Mouse (Mus musculus): Measurements from ENCODE around the gene Prkg1.

Gene Prkg1

DNA sequence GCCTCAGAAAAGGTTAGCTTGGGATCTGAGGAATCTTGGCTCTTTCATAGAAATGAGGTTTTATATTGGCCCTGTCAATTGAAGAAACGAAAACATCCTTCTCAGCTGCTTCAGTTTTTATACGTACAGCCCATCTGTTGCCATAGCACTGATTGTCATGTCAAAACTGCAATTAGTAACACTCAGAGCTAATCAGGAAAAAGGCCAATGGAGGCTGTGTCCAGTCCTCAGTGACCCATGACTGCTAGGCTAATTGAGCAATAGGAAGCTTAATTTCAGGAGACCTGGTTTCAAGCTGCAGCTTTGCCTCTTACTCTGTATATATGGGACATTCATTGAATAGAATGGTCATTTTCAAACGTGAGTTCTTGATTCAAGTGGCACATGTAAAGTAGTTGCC is 686.6 kb downstream of the Prkg1 start:
- DNase-seq (ENCODE audit: extremely low spot score, low read depth, low spot score): no peak

DNA sequence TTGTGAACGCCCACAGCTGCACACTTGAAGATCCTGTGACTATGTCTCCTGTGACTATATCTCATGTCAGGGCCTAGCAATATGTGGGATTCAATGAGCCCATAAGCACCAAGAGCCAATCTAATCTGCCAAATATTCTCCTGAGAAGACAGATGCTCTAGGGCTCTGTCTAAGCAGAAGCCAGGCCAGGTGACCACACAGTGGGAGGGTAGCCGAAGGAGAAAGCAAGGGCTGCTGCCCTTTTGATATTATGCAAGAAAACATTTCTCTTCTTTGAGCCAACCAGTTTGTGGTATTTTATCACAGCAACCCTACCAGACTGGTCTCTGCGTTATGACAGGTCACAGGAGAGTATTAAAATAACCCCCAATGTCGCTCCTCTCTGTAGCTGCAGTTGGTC is 688.7 kb downstream of the Prkg1 start:
- no peak for DNase-seq (ENCODE audit: extremely low spot score, low read depth, low spot score)

DNA sequence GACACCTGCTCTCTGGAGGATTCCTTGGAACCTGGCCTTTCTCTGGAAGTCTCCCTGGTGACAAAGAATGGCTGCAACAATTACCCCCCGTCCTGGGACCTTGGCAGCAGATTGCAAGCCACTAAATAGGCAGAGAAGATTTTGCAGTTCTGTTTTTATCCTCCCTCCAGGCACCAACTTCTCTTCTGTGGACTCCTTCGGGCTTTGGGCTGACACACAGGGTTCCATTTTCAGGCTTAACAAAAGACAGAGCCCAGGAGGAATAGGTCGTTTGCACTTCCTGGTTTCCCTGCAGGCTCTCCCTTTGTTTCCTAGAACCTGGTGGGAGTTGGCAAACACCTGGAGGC is 690.1 kb downstream of the Prkg1 start:
- no peak for DNase-seq (ENCODE audit: extremely low spot score, low read depth, low spot score)

DNA sequence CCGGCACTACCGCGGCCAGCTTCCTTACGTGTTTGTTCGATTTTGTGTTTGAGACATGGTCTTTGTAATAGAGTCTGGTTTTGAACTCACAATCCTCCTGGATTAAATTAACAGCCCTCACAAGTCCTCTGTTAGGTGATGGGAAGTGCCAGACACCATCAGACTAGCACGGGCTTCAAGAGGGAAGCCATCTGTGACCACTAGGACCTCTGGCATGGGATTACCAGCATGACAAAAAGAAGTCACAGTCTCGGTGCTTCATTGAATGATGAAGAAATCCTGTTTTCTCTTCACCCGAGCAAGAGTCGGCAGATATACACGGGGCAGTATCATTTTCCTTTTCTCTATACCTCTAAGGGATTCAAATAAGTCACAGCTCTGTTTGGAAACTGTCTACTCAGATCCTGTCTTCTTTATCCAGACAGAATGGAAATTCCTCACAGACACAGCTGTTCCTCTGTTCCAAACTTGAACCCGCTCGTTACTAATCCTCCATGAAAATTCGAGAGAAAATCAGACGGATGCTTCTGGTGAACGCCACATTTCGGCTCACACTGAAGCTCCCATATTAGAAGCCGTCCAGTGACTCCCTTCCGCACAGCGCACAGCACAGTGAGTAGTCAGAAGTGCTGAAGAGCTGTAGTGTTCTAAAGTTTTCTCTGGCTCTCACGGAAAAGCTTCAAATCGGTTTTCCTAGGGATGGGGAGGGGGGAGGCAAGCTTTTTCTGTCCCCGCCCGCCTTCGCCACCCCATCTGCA is 690.7 kb downstream of the Prkg1 start:
- no peak for DNase-seq (ENCODE audit: extremely low spot score, low read depth, low spot score)

DNA sequence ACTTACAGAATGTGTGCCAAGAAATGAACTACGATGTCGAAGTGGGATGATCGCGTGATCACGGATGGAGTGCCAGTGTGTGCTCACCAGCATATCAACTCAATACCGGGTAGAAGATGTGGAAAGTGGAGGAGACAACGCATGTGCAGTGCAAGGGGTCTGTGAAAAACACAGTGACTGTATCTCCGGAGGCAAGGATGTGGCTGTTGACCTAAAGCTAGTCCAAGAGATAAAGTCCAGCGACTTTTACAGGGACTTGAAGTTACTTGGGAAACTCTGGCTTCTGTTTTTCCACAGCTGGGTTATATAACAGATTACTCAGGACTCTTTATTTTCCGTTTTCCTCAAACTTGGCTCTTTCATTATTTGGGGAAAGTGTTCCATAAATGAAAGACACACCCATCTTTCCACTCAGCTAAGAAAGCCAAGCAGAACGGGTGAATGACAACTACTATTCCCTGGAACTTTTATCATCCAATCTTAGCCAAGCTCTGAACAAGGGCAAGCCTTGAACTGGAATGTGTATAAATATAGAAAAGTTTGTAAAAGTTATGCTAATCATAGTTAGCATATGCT is 699.5 kb downstream of the Prkg1 start:
- DNase-seq (ENCODE audit: extremely low spot score, low read depth, low spot score): no peak

DNA sequence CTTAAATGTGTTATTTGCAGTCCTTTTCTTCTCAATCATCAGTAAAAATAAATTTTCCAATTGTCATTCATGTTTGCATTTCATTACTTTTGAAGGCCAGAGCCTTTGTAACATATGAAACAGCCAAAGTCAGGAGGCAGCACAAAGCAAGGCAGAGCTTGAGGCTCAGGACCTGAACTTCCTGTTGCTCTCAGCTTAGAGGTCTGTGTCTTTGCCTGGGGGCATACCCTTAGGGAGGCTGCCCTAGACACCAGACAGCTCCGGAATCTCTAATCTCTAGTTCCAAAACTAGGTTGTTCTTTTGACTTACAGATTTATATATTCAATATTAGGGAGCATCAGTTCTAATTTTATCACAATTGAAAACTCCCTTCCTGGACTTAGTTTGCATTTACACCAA is 700.1 kb downstream of the Prkg1 start:
- DNase-seq (ENCODE audit: extremely low spot score, low read depth, low spot score): no peak

DNA sequence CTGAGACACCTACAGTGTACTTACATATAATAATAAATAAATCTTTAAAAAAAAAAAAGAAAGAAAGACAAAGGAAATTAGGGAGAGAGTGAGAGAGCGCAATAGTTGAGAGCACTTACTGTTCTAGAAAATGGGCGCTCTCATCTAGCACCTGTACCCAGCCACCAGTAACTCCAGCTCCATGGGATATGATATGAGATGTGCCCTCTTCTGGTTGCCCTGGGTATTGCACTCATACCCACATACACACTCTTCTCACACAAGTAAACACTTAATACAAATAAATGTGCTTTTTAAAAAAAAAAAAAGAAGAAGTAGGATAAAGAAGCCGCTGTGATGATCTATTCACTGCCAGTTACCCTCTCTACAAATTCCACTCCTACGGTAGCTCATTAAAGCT is 718.2 kb downstream of the Prkg1 start:
- no peak for DNase-seq (ENCODE audit: extremely low spot score, low read depth, low spot score)

DNA sequence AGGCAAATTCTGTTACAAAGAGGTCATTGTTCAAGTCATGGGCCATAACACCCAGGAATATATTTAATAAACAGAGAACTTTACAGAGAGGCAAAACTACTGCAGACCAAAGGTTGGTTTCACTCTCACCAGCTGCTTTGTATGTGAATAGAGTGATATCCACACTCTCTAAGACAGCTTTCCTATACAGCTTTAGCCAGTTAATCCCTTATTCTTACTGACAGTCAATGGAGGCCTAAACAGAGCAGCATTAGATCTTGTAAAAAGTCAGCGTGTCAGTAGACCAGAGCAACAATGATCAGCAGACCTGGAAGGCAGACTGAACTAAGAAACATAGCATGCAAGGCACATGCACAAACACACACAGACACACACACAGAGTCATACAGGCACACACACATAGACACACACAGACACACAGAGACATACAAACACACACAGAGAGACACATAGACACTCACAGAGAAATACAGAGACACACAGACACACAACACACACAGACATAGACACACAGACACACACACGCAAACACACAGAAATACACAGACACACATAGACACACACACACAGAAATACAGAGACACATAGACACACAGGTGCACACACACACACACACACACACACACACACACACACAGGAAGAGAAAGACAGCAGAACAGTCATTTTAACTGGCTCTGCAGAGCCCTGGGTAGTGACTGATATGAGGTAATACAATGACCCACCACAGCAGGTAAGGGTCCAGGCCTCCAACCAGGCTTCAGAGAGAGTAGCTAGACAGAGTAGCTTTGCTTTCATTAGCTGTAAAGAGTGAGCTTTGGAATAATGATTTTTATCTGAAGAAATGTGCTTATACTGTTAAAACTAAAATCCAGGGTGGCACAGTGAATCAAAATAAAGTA is 723.6 kb downstream of the Prkg1 start:
- no peak for DNase-seq (ENCODE audit: extremely low spot score, low read depth, low spot score)

DNA sequence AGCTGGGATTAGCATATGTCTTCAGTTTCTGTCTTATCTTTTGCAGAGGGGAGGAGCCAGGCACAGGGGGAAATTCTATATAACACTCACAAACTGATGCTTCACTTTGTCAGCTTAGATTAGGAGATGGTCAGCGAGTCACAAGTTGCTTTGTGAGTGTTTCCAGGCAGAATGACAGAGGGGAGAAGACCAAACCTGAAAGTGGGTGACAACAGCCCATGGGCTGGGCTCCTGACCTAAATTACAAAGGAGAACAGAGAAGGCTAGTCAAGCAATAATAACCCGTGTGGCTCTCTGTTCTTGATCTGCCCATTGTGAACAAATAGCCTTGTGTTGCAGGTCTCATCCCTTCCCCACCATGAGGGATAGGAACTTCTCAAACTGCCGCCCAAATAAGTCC is 725.9 kb downstream of the Prkg1 start:
- DNase-seq (ENCODE audit: extremely low spot score, low read depth, low spot score): no peak

DNA sequence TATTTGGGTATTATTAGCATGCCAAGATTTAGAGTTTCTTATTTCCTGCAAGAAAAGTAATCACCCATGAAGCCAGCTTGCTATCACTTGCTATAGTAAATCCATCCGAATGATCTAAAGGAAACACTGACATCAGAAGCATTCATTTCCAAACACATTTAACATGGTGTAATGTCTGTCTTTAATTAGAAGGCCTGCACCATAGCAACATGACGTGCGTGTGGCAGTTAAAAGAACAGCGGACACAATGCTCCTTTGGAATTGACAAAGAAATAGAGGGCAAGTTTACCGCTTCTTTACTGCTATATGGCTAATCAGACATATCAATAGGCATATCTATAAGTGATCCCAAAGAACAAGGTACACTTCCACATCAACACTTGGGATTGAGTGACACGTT is 733.2 kb downstream of the Prkg1 start:
- no peak for DNase-seq (ENCODE audit: extremely low spot score, low read depth, low spot score)

DNA sequence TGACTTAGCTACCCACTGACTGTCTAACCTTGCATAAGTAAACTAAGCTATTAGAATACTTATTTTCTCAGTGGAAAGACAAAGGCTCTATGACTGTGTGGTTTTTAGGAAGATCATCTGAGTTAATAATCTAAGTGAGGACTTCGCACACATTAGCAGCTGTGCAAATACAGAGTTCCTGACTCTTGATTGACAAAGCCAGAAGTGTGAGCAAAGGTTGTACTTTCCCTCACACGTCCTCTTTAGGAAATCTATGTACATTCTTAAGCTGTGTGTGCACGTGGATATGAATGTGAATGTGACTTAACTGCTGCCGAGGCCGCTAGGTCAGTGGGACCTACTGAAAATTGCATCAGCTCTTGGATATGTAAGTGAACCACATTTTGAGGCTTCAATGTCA is 738.0 kb downstream of the Prkg1 start:
- DNase-seq (ENCODE audit: extremely low spot score, low read depth, low spot score): no peak

DNA sequence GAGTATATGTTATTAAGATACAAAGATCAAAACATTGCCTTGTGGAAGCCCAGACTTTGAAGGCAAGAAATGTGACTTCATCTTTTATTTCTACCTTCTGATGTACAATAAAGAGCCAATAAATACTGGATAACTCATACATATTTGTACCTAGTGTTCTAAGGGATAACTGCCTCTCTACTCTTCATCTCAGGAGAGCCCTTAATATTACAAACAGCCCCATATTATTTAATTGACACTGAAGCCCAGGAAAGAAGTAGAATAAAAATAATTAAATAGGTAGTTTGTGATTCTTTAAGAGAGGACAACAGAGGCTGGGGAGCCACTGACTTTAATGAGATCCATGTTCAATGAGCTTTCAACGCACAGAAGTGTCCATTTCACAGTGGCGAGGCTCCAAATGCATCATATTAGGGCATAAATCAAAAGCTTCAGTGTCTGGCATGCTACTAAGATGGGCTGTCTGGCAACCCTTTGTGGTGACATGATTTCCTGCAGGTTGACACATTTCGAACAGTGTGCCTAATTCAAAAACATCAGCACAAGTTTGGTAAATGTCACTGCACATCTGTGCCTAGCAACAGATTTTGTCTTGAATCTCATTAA is 753.2 kb downstream of the Prkg1 start:
- DNase-seq (ENCODE audit: extremely low spot score, low read depth, low spot score): no peak

DNA sequence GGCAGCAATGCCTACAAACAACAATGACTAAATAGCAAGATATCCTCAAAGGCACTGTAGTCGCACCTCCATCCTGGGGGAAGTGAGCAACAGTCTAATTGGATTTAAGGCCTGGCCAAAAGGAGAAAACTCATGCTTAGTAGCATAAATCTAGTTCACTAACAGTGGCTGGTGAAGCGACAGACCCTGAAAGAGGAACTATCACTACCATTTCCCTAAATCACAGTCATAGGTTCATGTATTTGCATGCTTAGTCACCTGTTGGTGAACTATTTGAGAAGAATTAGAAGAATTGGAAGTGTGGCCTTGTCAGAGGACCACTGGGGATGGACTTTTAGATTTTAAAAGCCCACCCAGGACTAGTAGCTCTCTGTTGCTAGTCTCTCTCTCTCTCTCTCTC is 766.3 kb downstream of the Prkg1 start:
- no peak for DNase-seq (ENCODE audit: extremely low spot score, low read depth, low spot score)

DNA sequence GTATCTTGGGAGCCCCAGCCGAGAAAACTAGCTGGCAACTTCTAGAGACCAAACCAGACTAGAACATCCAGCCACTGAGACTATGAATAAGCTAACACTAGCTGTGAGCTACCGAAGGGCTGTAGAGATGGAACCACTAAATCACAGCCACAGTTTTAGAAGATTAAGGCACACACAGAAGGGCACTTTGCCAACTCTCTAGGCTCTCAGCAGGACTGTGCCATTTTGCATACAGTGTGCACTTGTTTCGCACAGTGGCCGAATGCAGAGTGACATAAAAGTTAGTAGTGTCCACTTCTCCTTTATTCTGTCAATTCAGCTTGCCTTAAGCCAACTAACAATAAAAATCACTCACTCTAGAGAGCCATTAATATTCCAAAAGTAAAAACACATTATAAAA is 774.4 kb downstream of the Prkg1 start:
- DNase-seq (ENCODE audit: extremely low spot score, low read depth, low spot score): no peak

DNA sequence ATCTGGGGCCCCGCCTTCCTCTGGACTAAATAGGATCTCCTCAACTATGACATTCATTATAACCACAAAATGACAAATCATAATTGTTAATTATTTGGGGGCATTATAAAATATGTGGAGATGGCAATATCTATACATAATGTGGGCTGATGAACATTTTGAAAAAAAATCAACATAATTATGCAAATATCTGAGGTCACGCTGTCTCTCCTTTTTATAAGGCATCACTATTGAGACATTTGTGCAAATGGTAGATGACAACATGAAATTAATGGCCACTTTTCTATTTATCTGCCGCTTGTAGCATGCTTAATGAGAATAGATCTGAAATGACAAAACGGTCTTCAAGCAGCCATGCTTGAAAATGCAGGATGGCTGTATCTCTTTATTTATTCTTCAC is 782.4 kb downstream of the Prkg1 start:
- DNase-seq (ENCODE audit: extremely low spot score, low read depth, low spot score): no peak

DNA sequence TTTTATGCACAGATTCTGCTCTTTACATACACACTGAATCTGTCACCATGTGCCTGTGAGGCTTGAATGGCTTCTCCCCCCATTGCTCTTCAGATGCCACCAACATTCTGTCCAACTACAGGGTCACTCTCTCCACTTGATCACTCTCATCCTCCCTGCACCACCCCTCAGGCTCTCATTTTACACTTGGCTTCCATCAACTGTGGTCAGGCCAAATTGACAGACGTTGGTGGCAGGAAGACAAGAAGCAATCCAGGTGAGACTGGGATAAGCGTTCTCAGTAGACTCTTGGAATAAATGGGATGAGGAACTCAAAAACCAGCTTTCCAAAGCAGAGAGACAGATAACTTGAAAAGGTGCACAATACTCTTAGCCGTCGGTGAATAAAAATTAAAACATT is 786.7 kb downstream of the Prkg1 start:
- no peak for DNase-seq (ENCODE audit: extremely low spot score, low read depth, low spot score)

DNA sequence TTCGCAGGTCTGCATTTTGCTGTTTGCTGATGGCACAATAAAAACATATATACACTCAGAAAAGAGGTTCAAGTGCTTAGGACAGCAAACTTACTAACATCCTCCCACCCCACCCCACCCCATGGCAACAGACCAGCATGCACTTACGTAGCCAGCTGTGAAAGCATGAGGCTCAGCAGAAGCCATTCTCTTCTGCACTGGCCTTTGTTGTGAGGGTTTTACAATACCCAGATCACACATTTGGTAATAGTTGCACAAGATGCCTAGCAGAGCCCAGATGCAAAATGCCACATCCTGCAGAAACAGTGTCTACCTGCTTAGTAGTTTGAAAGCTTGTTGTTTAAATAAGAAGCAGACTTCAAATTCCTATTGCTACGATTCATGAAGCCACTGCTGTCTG is 814.2 kb downstream of the Prkg1 start:
- no peak for DNase-seq (ENCODE audit: extremely low spot score, low read depth, low spot score)

DNA sequence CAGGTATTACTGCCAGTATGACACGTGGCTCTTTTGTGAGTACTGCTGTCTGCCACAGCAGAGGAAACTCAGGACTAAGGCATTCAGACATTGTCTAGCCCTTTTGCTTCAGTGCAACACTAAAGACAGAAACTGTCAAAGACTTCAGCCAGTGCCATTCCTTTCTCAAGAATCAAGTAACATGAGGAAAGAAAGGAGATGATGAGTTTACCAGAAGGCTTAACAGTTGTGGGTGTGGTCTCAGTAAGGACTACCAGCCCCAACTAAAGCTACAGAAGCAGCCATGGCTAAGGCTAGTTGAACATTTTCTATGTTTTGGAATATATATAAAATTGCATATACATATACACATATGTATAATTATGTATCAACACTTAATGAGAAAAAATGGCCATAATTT is 816.6 kb downstream of the Prkg1 start:
- no peak for DNase-seq (ENCODE audit: extremely low spot score, low read depth, low spot score)

DNA sequence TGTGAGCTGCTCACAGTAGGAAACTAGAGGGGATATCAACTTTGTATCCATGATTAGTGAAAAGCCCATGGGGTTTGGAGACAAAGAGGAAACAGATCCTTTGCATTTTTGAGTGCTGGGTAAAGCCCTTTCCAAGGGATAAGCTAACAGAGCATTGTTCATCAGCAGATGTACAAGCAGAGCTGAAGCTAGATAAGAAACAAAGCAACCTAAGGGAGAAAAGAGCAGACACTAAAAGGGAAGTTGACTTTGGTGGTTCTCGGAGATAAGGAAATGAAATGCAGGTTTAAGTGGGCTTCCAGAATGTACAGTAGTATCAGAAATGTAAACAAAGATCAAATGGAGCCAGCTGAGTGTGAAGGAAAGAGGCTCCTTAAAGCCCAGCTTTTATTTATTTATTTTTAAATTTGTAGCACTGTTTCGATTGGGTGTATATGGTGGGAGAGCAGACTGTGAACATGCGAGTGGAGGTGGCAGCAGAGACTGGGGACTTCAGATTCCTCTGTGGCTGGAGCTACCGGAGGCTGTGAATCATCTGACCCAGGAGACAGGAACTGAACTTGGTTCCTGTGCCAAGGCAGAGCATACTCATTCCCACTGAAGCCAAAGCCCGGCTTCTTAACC is 822.4 kb downstream of the Prkg1 start:
- DNase-seq (ENCODE audit: extremely low spot score, low read depth, low spot score): no peak

DNA sequence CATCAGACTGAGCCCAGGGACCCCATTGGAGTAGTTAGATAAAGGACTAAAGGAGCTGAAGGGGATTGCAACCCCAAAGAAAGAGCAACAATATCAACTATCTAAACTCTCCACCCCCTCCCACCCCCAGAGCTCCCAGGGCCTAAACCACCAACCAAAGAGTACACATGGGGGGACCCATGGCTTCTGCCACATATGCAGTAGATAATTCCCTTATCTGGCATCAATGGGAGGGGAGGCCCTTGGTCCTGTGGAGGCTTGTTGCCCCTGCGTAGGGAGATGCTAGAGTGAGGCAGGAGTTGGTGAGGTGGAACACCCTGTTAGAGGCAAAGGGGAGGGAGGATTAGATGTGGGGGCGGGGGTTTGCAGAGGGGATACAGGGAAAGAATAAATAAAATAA is 826.8 kb downstream of the Prkg1 start:
- DNase-seq (ENCODE audit: extremely low spot score, low read depth, low spot score): no peak

DNA sequence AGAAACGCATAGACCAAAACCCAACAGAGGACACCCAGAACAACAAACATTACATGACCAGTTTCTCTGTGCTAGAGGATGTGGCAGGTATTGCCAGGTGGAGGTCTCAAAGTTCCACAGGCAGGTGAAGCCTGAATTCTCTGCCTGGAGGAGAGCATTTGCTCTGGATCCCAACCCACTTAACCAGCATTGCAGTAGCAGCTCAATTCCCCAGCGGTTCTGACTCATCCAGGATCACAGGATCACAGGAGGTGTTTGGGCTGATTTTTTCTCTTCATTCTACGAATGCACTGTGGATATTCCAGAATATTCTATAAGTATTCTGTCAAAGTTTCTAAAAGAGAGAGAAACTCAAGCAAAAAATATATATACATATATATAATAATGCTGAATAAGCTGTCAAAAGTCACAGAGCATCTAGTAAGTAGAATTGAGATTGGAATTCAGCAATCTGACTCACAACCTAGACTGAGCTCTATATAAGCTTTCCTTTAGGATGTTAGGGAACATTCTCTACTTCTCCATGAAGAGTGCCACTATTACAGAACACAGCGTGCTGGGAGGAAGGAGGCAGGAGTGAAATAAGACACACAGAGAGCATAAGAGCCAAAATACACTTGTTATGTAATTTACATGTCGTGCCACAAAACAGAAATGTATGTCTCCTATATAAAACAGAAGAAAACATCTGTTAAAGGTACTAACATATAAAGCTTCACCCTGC is 833.2 kb downstream of the Prkg1 start:
- no peak for DNase-seq (ENCODE audit: extremely low spot score, low read depth, low spot score)

All from hindlimb bud, embryonic 11.5 days (tissue).